Mouse (Mus musculus): ENCODE results near the gene Prkrip1.
"Not testable (repeated sequence)": the region's sequence is repeated elsewhere in the genome, so short reads cannot be mapped to it uniquely, and the experiment has no call there.

The Prkrip1 gene

GRCm38 (mm10) chr5:136211341-136212102, 12.8 kb upstream of the Prkrip1 start:
- DNase-seq = not testable (repeated sequence)

- no peak for DNase-seq
These were observed 11.8 kb upstream of the Prkrip1 start for GRCm38 (mm10) chr5:136210549-136210948.

- DNase-seq = peak; percentile 73 to 81
These were observed 3.1 kb upstream of the Prkrip1 start for GRCm38 (mm10) chr5:136201832-136202231.

GRCm38 (mm10) chr5:136199526-136199925, 763 bp upstream of the Prkrip1 start:
- peak; percentile 43 to 58 for DNase-seq

- no peak for DNase-seq
These were observed 6.9 kb downstream of the Prkrip1 start for GRCm38 (mm10) chr5:136191870-136192269.

GRCm38 (mm10) chr5:136186723-136187122, 12.0 kb downstream of the Prkrip1 start:
- DNase-seq = peak; percentile 70 to 75

GRCm38 (mm10) chr5:136183766-136184165, 15.0 kb downstream of the Prkrip1 start:
- DNase-seq = no peak

GRCm38 (mm10) chr5:136182830-136183229, 15.9 kb downstream of the Prkrip1 start:
- DNase-seq = no peak

GRCm38 (mm10) chr5:136182049-136182448, 16.7 kb downstream of the Prkrip1 start:
- no peak for DNase-seq

GRCm38 (mm10) chr5:136181197-136181596, 17.6 kb downstream of the Prkrip1 start:
- no peak for DNase-seq

- DNase-seq = no peak
These were observed 19.2 kb downstream of the Prkrip1 start for GRCm38 (mm10) chr5:136179594-136179993.

- DNase-seq = peak; percentile 59 to 65
These were observed 24.9 kb downstream of the Prkrip1 start for GRCm38 (mm10) chr5:136173606-136174463.

GRCm38 (mm10) chr5:136172939-136173338, 25.8 kb downstream of the Prkrip1 start:
- no peak for DNase-seq

GRCm38 (mm10) chr5:136171363-136172341, 27.1 kb downstream of the Prkrip1 start:
- DNase-seq = peak; percentile 18 to 27

- DNase-seq = peak; percentile 88 to 93
These were observed 28.0 kb downstream of the Prkrip1 start, which contains the start of gene Orai2 for GRCm38 (mm10) chr5:136170512-136171362. Gene Orai2, minus strand, starts transcription at chr5:136170713.

- DNase-seq = peak; percentile 57 to 67
These were observed 28.9 kb downstream of the Prkrip1 start for GRCm38 (mm10) chr5:136169626-136170511.

GRCm38 (mm10) chr5:136168071-136168470, 30.7 kb downstream of the Prkrip1 start:
- no peak for DNase-seq

GRCm38 (mm10) chr5:136167296-136167695, 31.5 kb downstream of the Prkrip1 start:
- no peak for DNase-seq

- no peak for DNase-seq
These were observed 33.5 kb downstream of the Prkrip1 start for GRCm38 (mm10) chr5:136165246-136165645.

GRCm38 (mm10) chr5:136163807-136164474, 34.8 kb downstream of the Prkrip1 start:
- DNase-seq = no peak
